Mouse (Mus musculus): Measurements from ENCODE around the gene Ppm1k. TPM values are rescaled to one million over a fixed set of nuclear protein-coding genes. Genes with fewer than 3 reads are reported as not detected.

Gene Ppm1k
- polyA plus RNA-seq, 1 experiment from 2014 or later = 5.0 TPM

GRCm38 (mm10) chr6:57535971-57536669, 852 bp upstream of the Ppm1k start:
- H3K4me3 ChIP-seq (ENCODE audit: low read depth, low read length) = peak overlapping the region; percentile 64
- peak overlapping the region; percentile 62 for H3K4me2 ChIP-seq (ENCODE audit: low read depth, severe bottlenecking)
- H3K4me1 ChIP-seq (ENCODE audit: control insufficient read depth, insufficient read depth, low read length) = no peaks in the 10 kb centered on the region
- H3K27me3 ChIP-seq (ENCODE audit: control insufficient read depth, insufficient read depth, low read length) = no peaks in the 10 kb centered on the region
- H3K9ac ChIP-seq (ENCODE audit: low read length) = peak overlapping the region; percentile 4; the same call in 1 of the 2 replicates
- H3K27ac ChIP-seq (replicated peaks; ENCODE audit: low read depth, low read length) = no peak overlapping the region; the same call in 1 of the 2 replicates
- H3K9me3 ChIP-seq (ENCODE audit: control insufficient read depth, low read length) = no peaks in the 10 kb centered on the region
- peak; percentile 54 for DNase-seq (ENCODE audit: low spot score)
- no peaks in the 10 kb centered on the region for H3K36me3 ChIP-seq (ENCODE audit: control insufficient read depth, insufficient read depth, low read length)
- WGBS = 30% methylated on average over 14 of the region's 14 CpGs
- 0 out of 2 replicates have a peak, but pooled peaks have one; percentile 50 for ATAC-seq (ENCODE audit: insufficient number of reproducible peaks, low FRiP score, low TSS enrichment, low read depth)

GRCm38 (mm10) chr6:57534611-57535286, 519 bp downstream of the Ppm1k start:
- 1% methylated on average over 31 of the region's 31 CpGs for WGBS
- Histone ChIP-seq H3K4me3 (ENCODE audit: low read depth, low read length) (peak overlapping the region; percentile 64), H3K4me2 (ENCODE audit: low read depth, severe bottlenecking) (peak overlapping the region; percentile 62), H3K27ac (replicated peaks; ENCODE audit: low read depth, low read length) (no peak overlapping the region), H3K27me3 (ENCODE audit: control insufficient read depth, insufficient read depth, low read length) (no peaks in the 10 kb centered on the region), H3K9me3 (ENCODE audit: control insufficient read depth, low read length) (no peaks in the 10 kb centered on the region), H3K9ac (ENCODE audit: low read length) (peak overlapping the region; percentile 69), H3K4me1 (ENCODE audit: control insufficient read depth, insufficient read depth, low read length) (no peaks in the 10 kb centered on the region), H3K36me3 (ENCODE audit: control insufficient read depth, insufficient read depth, low read length) (no peaks in the 10 kb centered on the region)
- DNase-seq (ENCODE audit: low spot score) (peak; percentile 70), ATAC-seq (ENCODE audit: insufficient number of reproducible peaks, low FRiP score, low TSS enrichment, low read depth) (peak; percentile 49; the same call in 1 of the 2 replicates)

- no peaks in the 10 kb centered on the region for H3K9me3 ChIP-seq (ENCODE audit: control insufficient read depth, low read length)
- H3K4me2 ChIP-seq (ENCODE audit: low read depth, severe bottlenecking) = peak overlapping the region; percentile 62
- H3K36me3 ChIP-seq (ENCODE audit: control insufficient read depth, insufficient read depth, low read length) = no peaks in the 10 kb centered on the region
- peak; percentile 39 for DNase-seq (ENCODE audit: low spot score)
- no peak for ATAC-seq (ENCODE audit: insufficient number of reproducible peaks, low FRiP score, low TSS enrichment, low read depth)
- no peaks in the 10 kb centered on the region for H3K4me1 ChIP-seq (ENCODE audit: control insufficient read depth, insufficient read depth, low read length)
- no peak overlapping the region for H3K27ac ChIP-seq (replicated peaks; ENCODE audit: low read depth, low read length)
- no peak overlapping the region for H3K9ac ChIP-seq (ENCODE audit: low read length)
- peak overlapping the region; percentile 64 for H3K4me3 ChIP-seq (ENCODE audit: low read depth, low read length)
- WGBS = 11% methylated on average over 8 of the region's 8 CpGs
- H3K27me3 ChIP-seq (ENCODE audit: control insufficient read depth, insufficient read depth, low read length) = no peaks in the 10 kb centered on the region
These were observed 1.0 kb downstream of the Ppm1k start for GRCm38 (mm10) chr6:57534231-57534610.

GRCm38 (mm10) chr6:57533410-57533809, 1.9 kb downstream of the Ppm1k start:
- H3K9ac ChIP-seq (ENCODE audit: low read length) = no peak overlapping the region
- no peak overlapping the region for H3K4me2 ChIP-seq (ENCODE audit: low read depth, severe bottlenecking)
- ATAC-seq (ENCODE audit: insufficient number of reproducible peaks, low FRiP score, low TSS enrichment, low read depth) = no peak

GRCm38 (mm10) chr6:57532022-57532421, 3.2 kb downstream of the Ppm1k start:
- Histone ChIP-seq H3K27me3 (ENCODE audit: control insufficient read depth, insufficient read depth, low read length) (no peaks in the 10 kb centered on the region), H3K27ac (replicated peaks; ENCODE audit: low read depth, low read length) (no peak overlapping the region), H3K4me2 (ENCODE audit: low read depth, severe bottlenecking) (no peak overlapping the region), H3K9me3 (ENCODE audit: control insufficient read depth, low read length) (no peaks in the 10 kb centered on the region), H3K4me1 (ENCODE audit: control insufficient read depth, insufficient read depth, low read length) (no peaks in the 10 kb centered on the region), H3K4me3 (ENCODE audit: low read depth, low read length) (no peak overlapping the region), H3K36me3 (ENCODE audit: control insufficient read depth, insufficient read depth, low read length) (no peaks in the 10 kb centered on the region), H3K9ac (ENCODE audit: low read length) (no peak overlapping the region)
- DNase-seq (ENCODE audit: low spot score) = no peak
- no peak for ATAC-seq (ENCODE audit: insufficient number of reproducible peaks, low FRiP score, low TSS enrichment, low read depth)
- 76% methylated on average over 1 of the region's 1 CpGs for WGBS

More at GRCm38 (mm10) chr6:57533410-57533809, 1.9 kb downstream of the Ppm1k start:
- H3K36me3 ChIP-seq (ENCODE audit: control insufficient read depth, insufficient read depth, low read length) = no peaks in the 10 kb centered on the region
- H3K4me1 ChIP-seq (ENCODE audit: control insufficient read depth, insufficient read depth, low read length) = no peaks in the 10 kb centered on the region
- 67% methylated on average over 2 of the region's 2 CpGs for WGBS
- no peaks in the 10 kb centered on the region for H3K9me3 ChIP-seq (ENCODE audit: control insufficient read depth, low read length)
- no peak for DNase-seq (ENCODE audit: low spot score)
- H3K4me3 ChIP-seq (ENCODE audit: low read depth, low read length) = no peak overlapping the region
- no peaks in the 10 kb centered on the region for H3K27me3 ChIP-seq (ENCODE audit: control insufficient read depth, insufficient read depth, low read length)
- no peak overlapping the region for H3K27ac ChIP-seq (replicated peaks; ENCODE audit: low read depth, low read length)

GRCm38 (mm10) chr6:57531441-57531840, 3.8 kb downstream of the Ppm1k start:
- Histone ChIP-seq H3K9ac (ENCODE audit: low read length) (no peak overlapping the region), H3K4me3 (ENCODE audit: low read depth, low read length) (no peak overlapping the region), H3K4me1 (ENCODE audit: control insufficient read depth, insufficient read depth, low read length) (no peaks in the 10 kb centered on the region), H3K4me2 (ENCODE audit: low read depth, severe bottlenecking) (no peak overlapping the region), H3K27ac (replicated peaks; ENCODE audit: low read depth, low read length) (no peak overlapping the region), H3K36me3 (ENCODE audit: control insufficient read depth, insufficient read depth, low read length) (no peaks in the 10 kb centered on the region), H3K9me3 (ENCODE audit: control insufficient read depth, low read length) (no peaks in the 10 kb centered on the region), H3K27me3 (ENCODE audit: control insufficient read depth, insufficient read depth, low read length) (no peaks in the 10 kb centered on the region)
- DNase-seq (ENCODE audit: low spot score) (no peak), ATAC-seq (ENCODE audit: insufficient number of reproducible peaks, low FRiP score, low TSS enrichment, low read depth) (no peak)
- 89% methylated on average over 1 of the region's 1 CpGs for WGBS

- WGBS = 72% methylated on average over 4 of the region's 4 CpGs
- ATAC-seq (ENCODE audit: insufficient number of reproducible peaks, low FRiP score, low TSS enrichment, low read depth) (no peak), DNase-seq (ENCODE audit: low spot score) (no peak)
- Histone ChIP-seq H3K9ac (ENCODE audit: low read length) (no peak overlapping the region), H3K9me3 (ENCODE audit: control insufficient read depth, low read length) (no peaks in the 10 kb centered on the region), H3K4me3 (ENCODE audit: low read depth, low read length) (no peak overlapping the region), H3K27me3 (ENCODE audit: control insufficient read depth, insufficient read depth, low read length) (no peaks in the 10 kb centered on the region), H3K4me1 (ENCODE audit: control insufficient read depth, insufficient read depth, low read length) (no peaks in the 10 kb centered on the region), H3K36me3 (ENCODE audit: control insufficient read depth, insufficient read depth, low read length) (no peaks in the 10 kb centered on the region), H3K4me2 (ENCODE audit: low read depth, severe bottlenecking) (no peak overlapping the region), H3K27ac (replicated peaks; ENCODE audit: low read depth, low read length) (no peak overlapping the region)
These were observed 4.3 kb downstream of the Ppm1k start for GRCm38 (mm10) chr6:57531011-57531410.

GRCm38 (mm10) chr6:57529336-57529845, 5.9 kb downstream of the Ppm1k start:
- H3K27me3 ChIP-seq (ENCODE audit: control insufficient read depth, insufficient read depth, low read length) = no peaks in the 10 kb centered on the region
- no peaks in the 10 kb centered on the region for H3K36me3 ChIP-seq (ENCODE audit: control insufficient read depth, insufficient read depth, low read length)
- 95% methylated on average over 1 of the region's 1 CpGs for WGBS
- DNase-seq (ENCODE audit: low spot score) (no peak), ATAC-seq (ENCODE audit: insufficient number of reproducible peaks, low FRiP score, low TSS enrichment, low read depth) (no peak)
- no peak overlapping the region for H3K9ac ChIP-seq (ENCODE audit: low read length)
- no peaks in the 10 kb centered on the region for H3K4me1 ChIP-seq (ENCODE audit: control insufficient read depth, insufficient read depth, low read length)
- H3K4me2 ChIP-seq (ENCODE audit: low read depth, severe bottlenecking) = no peak overlapping the region
- H3K27ac ChIP-seq (replicated peaks; ENCODE audit: low read depth, low read length) = no peak overlapping the region
- H3K9me3 ChIP-seq (ENCODE audit: control insufficient read depth, low read length) = no peaks in the 10 kb centered on the region
- no peak overlapping the region for H3K4me3 ChIP-seq (ENCODE audit: low read depth, low read length)

All from limb, embryonic 11.5 days (tissue).